Comparison of ENCODE assay signal across 27 mouse cellular contexts in the genomic region with DNA sequence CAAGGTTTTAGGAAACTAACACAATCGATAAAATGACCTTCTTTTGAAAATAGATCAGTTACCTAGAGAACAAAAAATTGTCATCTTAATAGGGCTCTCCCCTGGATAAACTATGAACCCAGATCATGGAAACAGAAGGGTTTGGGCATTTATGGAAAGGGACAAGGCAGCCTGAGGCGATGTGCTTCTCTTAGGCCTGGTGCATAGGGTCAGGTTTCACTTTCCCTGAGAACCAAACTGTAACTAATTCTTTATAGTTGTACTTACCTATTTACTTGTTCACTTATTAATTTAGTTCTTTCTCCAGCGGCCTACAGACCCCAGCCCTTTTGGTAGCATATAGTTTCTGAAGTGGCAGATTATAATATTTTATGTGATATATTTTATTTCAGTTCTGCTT. TPM values are rescaled to one million over a fixed set of nuclear protein-coding genes. Genes with fewer than 3 reads are reported as not detected.
A peak's percentile ranks its signal among the peaks of the same experiment; 100 is the strongest.
DNase-seq lines count a peak whose midpoint lies in the region; ATAC-seq and TF ChIP-seq lines count a peak whose summit lies in the region.
"Had no signal": no experiment of that assay in that cellular context is flagged by ENCODE, and none has a peak within 500 bp of the region (broad histone marks: within the 10 kb centered on the region; RNA-seq: fewer than 3 reads in every experiment).

No protein-coding gene starts in this region.

- no peak for ATAC-seq in forebrain, postnatal 0 days
- peak; percentile 77 for ATAC-seq in kidney, embryonic 15.5 days (replicated peaks; ENCODE audit: low FRiP score)
- no peak for ATAC-seq in liver, embryonic 11.5 days (replicated peaks; ENCODE audit: low FRiP score)
- no peak for ATAC-seq in inflammation-experienced regulatory T-cells, adult 6 months
- ATAC-seq: forebrain, embryonic 13.5 days; forebrain, embryonic 16.5 days; hindbrain, embryonic 16.5 days; Patski had no signal

- DNase-seq in forebrain, embryonic 10.5 days (ENCODE audit: extremely low spot score, low spot score), result peak; percentile 3
- DNase-seq in forebrain, postnatal 0 days, result no peak
- no peak for DNase-seq in kidney, adult 9 months
- no peak for DNase-seq in liver, adult 2 months (ENCODE audit: extremely low read depth, low read depth, low spot score)
- no peak for DNase-seq in liver, embryonic 11.5 days (ENCODE audit: low spot score)
- DNase-seq: adrenal gland, postnatal 10 days; adrenal gland, postnatal 36 days; B cell, adult 2 months; cerebellum, adult 18-20 months; cerebellum, adult 9-10 months; cerebellum, postnatal 14 days; gastrocnemius, postnatal 25 days had no signal

- H3K27me3 ChIP-seq in forebrain, embryonic 10.5 days (ENCODE audit: poor library complexity, severe bottlenecking), result no peaks in the 10 kb centered on the region
- H3K27me3 ChIP-seq in forebrain, postnatal 0 days (ENCODE audit: insufficient read depth, low read length), result no peaks in the 10 kb centered on the region
- H3K27me3 ChIP-seq in kidney, embryonic 15.5 days, result no peaks in the 10 kb centered on the region
- H3K27me3 ChIP-seq in liver, adult 2 months (ENCODE audit: control insufficient read depth, insufficient read depth, low read length), result no peaks in the 10 kb centered on the region
- no peaks in the 10 kb centered on the region for H3K27me3 ChIP-seq in liver, embryonic 11.5 days (replicated peaks; ENCODE audit: control insufficient read depth, insufficient read depth, low read length)
- H3K27me3 ChIP-seq: CH12.LX; embryonic facial prominence, embryonic 13.5 days; forebrain, embryonic 13.5 days; heart, embryonic 12.5 days; heart, embryonic 15.5 days; hindbrain, embryonic 13.5 days; Patski had no signal

- H3K27ac ChIP-seq in forebrain, embryonic 10.5 days, result no peak overlapping the region
- H3K27ac ChIP-seq in forebrain, postnatal 0 days (ENCODE audit: low read depth, low read length), result no peak overlapping the region
- H3K27ac ChIP-seq in kidney, embryonic 15.5 days, result peak overlapping the region; percentile 25; the same call in 1 of the 2 replicates
- H3K27ac ChIP-seq in liver, adult 2 months (replicated peaks; ENCODE audit: insufficient read depth, low read depth, low read length), result 0 out of 2 replicates have a peak overlapping the region, but pooled peaks have one; percentile 15
- H3K27ac ChIP-seq in liver, embryonic 11.5 days (ENCODE audit: low read depth, low read length), result no peak overlapping the region
- H3K27ac ChIP-seq: embryonic facial prominence, embryonic 13.5 days; forebrain, embryonic 13.5 days; heart, embryonic 15.5 days; hindbrain, embryonic 10.5 days; hindbrain, embryonic 13.5 days had no signal

- H3K4me1 ChIP-seq in forebrain, embryonic 10.5 days, result no peaks in the 10 kb centered on the region
- no peaks in the 10 kb centered on the region for H3K4me1 ChIP-seq in forebrain, postnatal 0 days (ENCODE audit: insufficient read depth)
- H3K4me1 ChIP-seq in kidney, embryonic 15.5 days, result 0 out of 2 replicates have a peak, but pooled peaks cover 5% of the 10 kb centered on the region
- peaks cover 10% of the 10 kb centered on the region for H3K4me1 ChIP-seq in liver, adult 2 months (ENCODE audit: control insufficient read depth, insufficient read depth, low read length)
- no peaks in the 10 kb centered on the region for H3K4me1 ChIP-seq in liver, embryonic 11.5 days (replicated peaks; ENCODE audit: control insufficient read depth, insufficient read depth, low read length)
- H3K4me1 ChIP-seq: embryonic facial prominence, embryonic 13.5 days; forebrain, embryonic 13.5 days; heart, embryonic 12.5 days; heart, embryonic 15.5 days; hindbrain, embryonic 10.5 days; hindbrain, embryonic 13.5 days had no signal

- no peaks in the 10 kb centered on the region for H3K79me2 ChIP-seq in liver, adult 2 months (ENCODE audit: control insufficient read depth, insufficient read depth, low read length)

- TF ChIP-seq CTCF in forebrain, postnatal 0 days (IDR thresholded peaks at IDR 0.05; ENCODE audit: low read depth), result no peak
- TF ChIP-seq CTCF in liver, adult 2 months (IDR thresholded peaks at IDR 0.05; ENCODE audit: low read depth, low read length), result no peak

- TF ChIP-seq POLR2A in liver, adult 2 months (IDR thresholded peaks at IDR 0.05; ENCODE audit: extremely low read depth, insufficient read depth, low read length), result no peak

- no peaks in the 10 kb centered on the region for H3K36me3 ChIP-seq in forebrain, embryonic 10.5 days (replicated peaks)
- no peaks in the 10 kb centered on the region for H3K36me3 ChIP-seq in forebrain, postnatal 0 days (ENCODE audit: insufficient read depth)
- no peaks in the 10 kb centered on the region for H3K36me3 ChIP-seq in kidney, embryonic 15.5 days
- no peaks in the 10 kb centered on the region for H3K36me3 ChIP-seq in liver, adult 2 months (ENCODE audit: control insufficient read depth, insufficient read depth, low read length)
- H3K36me3 ChIP-seq in liver, embryonic 11.5 days (ENCODE audit: control insufficient read depth, insufficient read depth, low read length), result no peaks in the 10 kb centered on the region
- H3K36me3 ChIP-seq: embryonic facial prominence, embryonic 13.5 days; G1E; heart, embryonic 12.5 days; heart, embryonic 15.5 days; hindbrain, embryonic 10.5 days; hindbrain, embryonic 13.5 days had no signal

- no peak overlapping the region for H3K4me3 ChIP-seq in forebrain, embryonic 10.5 days
- no peak overlapping the region for H3K4me3 ChIP-seq in forebrain, postnatal 0 days (ENCODE audit: low read depth, low read length)
- no peak overlapping the region for H3K4me3 ChIP-seq in kidney, embryonic 15.5 days (replicated peaks)
- no peak overlapping the region for H3K4me3 ChIP-seq in liver, adult 2 months (ENCODE audit: insufficient read depth, low read depth, low read length)
- no peak overlapping the region for H3K4me3 ChIP-seq in liver, embryonic 11.5 days (ENCODE audit: low read depth, low read length)
- H3K4me3 ChIP-seq: embryonic facial prominence, embryonic 13.5 days; erythroblast, embryonic 14.5 days; forebrain, embryonic 13.5 days; heart, embryonic 12.5 days; heart, embryonic 15.5 days; hindbrain, embryonic 10.5 days; hindbrain, embryonic 13.5 days had no signal

- no peaks in the 10 kb centered on the region for H3K9me3 ChIP-seq in forebrain, embryonic 10.5 days
- H3K9me3 ChIP-seq in forebrain, postnatal 0 days (ENCODE audit: low read length), result no peaks in the 10 kb centered on the region
- H3K9me3 ChIP-seq in kidney, embryonic 15.5 days (replicated peaks), result no peaks in the 10 kb centered on the region
- no peaks in the 10 kb centered on the region for H3K9me3 ChIP-seq in liver, embryonic 11.5 days (ENCODE audit: control insufficient read depth, low read length)
- H3K9me3 ChIP-seq: embryonic facial prominence, embryonic 13.5 days; forebrain, embryonic 13.5 days; G1E; heart, embryonic 12.5 days; heart, embryonic 15.5 days; hindbrain, embryonic 10.5 days; hindbrain, embryonic 13.5 days had no signal

- 83% methylated on average over 3 of the region's 3 CpGs for WGBS in forebrain, embryonic 10.5 days
- WGBS in forebrain, postnatal 0 days, result 83% methylated on average over 3 of the region's 3 CpGs
- 69% methylated on average over 3 of the region's 3 CpGs for WGBS in kidney, embryonic 15.5 days
- WGBS in liver, adult 2 months, result 70% methylated on average over 3 of the region's 3 CpGs
- 81% methylated on average over 3 of the region's 3 CpGs for WGBS in liver, embryonic 11.5 days

- H3K9ac ChIP-seq in forebrain, postnatal 0 days, result no peak overlapping the region
- no peak overlapping the region for H3K9ac ChIP-seq in kidney, embryonic 15.5 days
- no peak overlapping the region for H3K9ac ChIP-seq in liver, adult 2 months (ENCODE audit: low read depth, low read length)
- no peak overlapping the region for H3K9ac ChIP-seq in liver, embryonic 11.5 days (ENCODE audit: low read depth, low read length)
- H3K9ac ChIP-seq: embryonic facial prominence, embryonic 13.5 days; forebrain, embryonic 13.5 days; heart, embryonic 12.5 days; heart, embryonic 15.5 days; hindbrain, embryonic 13.5 days had no signal

- H3K4me2 ChIP-seq in forebrain, postnatal 0 days (ENCODE audit: low read depth), result no peak overlapping the region
- H3K4me2 ChIP-seq in kidney, embryonic 15.5 days, result no peak overlapping the region
- no peak overlapping the region for H3K4me2 ChIP-seq in liver, embryonic 11.5 days
- H3K4me2 ChIP-seq: embryonic facial prominence, embryonic 13.5 days; forebrain, embryonic 13.5 days; heart, embryonic 12.5 days; heart, embryonic 15.5 days; hindbrain, embryonic 13.5 days had no signal

RNA-seq across cellular contexts. Expression of a gene that starts 14.1 kb away (rescaled TPM):
- polyA plus RNA-seq in forebrain, embryonic 10.5 days (2016; fragmentation: Nextera tagmentation; extraction: Ambion mirVana), result not detected in 2 replicates
- 0.10 TPM in 1 of 2 replicates, not detected in the other for total RNA-seq in forebrain, postnatal 0 days (2014; rRNA removed)
- 0.10 TPM in 1 of 2 replicates, not detected in the other for polyA plus RNA-seq in forebrain, postnatal 0 days (2015; fragmentation: Nextera tagmentation; extraction: Ambion mirVana)
- polyA plus RNA-seq in kidney, embryonic 15.5 days (2015; fragmentation: Nextera tagmentation; extraction: Ambion mirVana), result 0.27 TPM in 1 of 2 replicates, not detected in the other
- 86.2 and 110 TPM in 2 replicates for total RNA-seq in liver, adult 2 months (2014; rRNA removed)
- 54.9 and 58.7 TPM in 2 replicates for polyA plus RNA-seq in liver, adult 2 months (2012; rRNA removed)
- polyA plus RNA-seq in liver, embryonic 11.5 days (2014; fragmentation: Nextera tagmentation; extraction: Ambion mirVana), result not detected in 2 replicates
- polyA plus RNA-seq in inflammation-experienced regulatory T-cells, adult 6 months (2017; shearing (Covaris generic)), result not detected
- total RNA-seq: CH12.LX; G1E; heart, postnatal 10 days had no signal
- polyA plus RNA-seq: embryonic facial prominence, embryonic 13.5 days; erythroblast, embryonic 14.5 days; forebrain, embryonic 13.5 days; forebrain, embryonic 16.5 days; G1E; heart, embryonic 12.5 days; hindbrain, embryonic 10.5 days; hindbrain, embryonic 13.5 days; Patski had no signal

RNA-seq across cellular contexts. Expression of a gene that starts 40.3 kb away (rescaled TPM):
- polyA plus RNA-seq in forebrain, embryonic 10.5 days (2016; fragmentation: Nextera tagmentation; extraction: Ambion mirVana), result 10.6 and 12.4 TPM in 2 replicates
- 14.6 and 18.2 TPM in 2 replicates for total RNA-seq in forebrain, postnatal 0 days (2014; rRNA removed)
- 13.2 and 15.0 TPM in 2 replicates for polyA plus RNA-seq in forebrain, postnatal 0 days (2015; fragmentation: Nextera tagmentation; extraction: Ambion mirVana)
- 18.2 and 19.1 TPM in 2 replicates for polyA plus RNA-seq in kidney, embryonic 15.5 days (2015; fragmentation: Nextera tagmentation; extraction: Ambion mirVana)
- total RNA-seq in liver, adult 2 months (2014; rRNA removed), result 2.2 and 11.4 TPM in 2 replicates
- polyA plus RNA-seq in liver, adult 2 months (2012; rRNA removed), result 2.9 and 3.0 TPM in 2 replicates
- polyA plus RNA-seq in liver, embryonic 11.5 days (2014; fragmentation: Nextera tagmentation; extraction: Ambion mirVana), result 5.6 and 6.3 TPM in 2 replicates
- polyA plus RNA-seq in inflammation-experienced regulatory T-cells, adult 6 months (2017; shearing (Covaris generic)), result not detected
- total RNA-seq: CH12.LX, G1E had no signal
- polyA plus RNA-seq: G1E had no signal

RNA-seq across cellular contexts. Expression of a gene that starts 50.0 kb away (rescaled TPM):
- 153 and 161 TPM in 2 replicates for polyA plus RNA-seq in forebrain, embryonic 10.5 days (2016; fragmentation: Nextera tagmentation; extraction: Ambion mirVana)
- 2,036 and 2,577 TPM in 2 replicates for total RNA-seq in forebrain, postnatal 0 days (2014; rRNA removed)
- polyA plus RNA-seq in forebrain, postnatal 0 days (2015; fragmentation: Nextera tagmentation; extraction: Ambion mirVana), result 134 and 170 TPM in 2 replicates
- 195 and 221 TPM in 2 replicates for polyA plus RNA-seq in kidney, embryonic 15.5 days (2015; fragmentation: Nextera tagmentation; extraction: Ambion mirVana)
- 861 and 1,157 TPM in 2 replicates for total RNA-seq in liver, adult 2 months (2014; rRNA removed)
- 473 and 533 TPM in 2 replicates for polyA plus RNA-seq in liver, adult 2 months (2012; rRNA removed)
- polyA plus RNA-seq in liver, embryonic 11.5 days (2014; fragmentation: Nextera tagmentation; extraction: Ambion mirVana), result 260 and 303 TPM in 2 replicates
- 100 to 1,000 TPM in 2 of 3 experiments, 10 to 100 TPM in 1; 92.3 to 940 (median 123) TPM for polyA plus RNA-seq in inflammation-experienced regulatory T-cells, adult 6 months (2017; shearing (Covaris generic))

RNA-seq across cellular contexts. Expression of a gene that starts 57.4 kb away (rescaled TPM):
- 1.2 and 1.9 TPM in 2 replicates for polyA plus RNA-seq in forebrain, embryonic 10.5 days (2016; fragmentation: Nextera tagmentation; extraction: Ambion mirVana)
- total RNA-seq in forebrain, postnatal 0 days (2014; rRNA removed), result 0.38 and 0.43 TPM in 2 replicates
- polyA plus RNA-seq in forebrain, postnatal 0 days (2015; fragmentation: Nextera tagmentation; extraction: Ambion mirVana), result 0.92 and 0.98 TPM in 2 replicates
- 2.0 TPM in 2 replicates for polyA plus RNA-seq in kidney, embryonic 15.5 days (2015; fragmentation: Nextera tagmentation; extraction: Ambion mirVana)
- total RNA-seq in liver, adult 2 months (2014; rRNA removed), result 18.5 and 48.4 TPM in 2 replicates
- polyA plus RNA-seq in liver, adult 2 months (2012; rRNA removed), result 34.7 and 40.5 TPM in 2 replicates
- 1.3 and 1.4 TPM in 2 replicates for polyA plus RNA-seq in liver, embryonic 11.5 days (2014; fragmentation: Nextera tagmentation; extraction: Ambion mirVana)
- polyA plus RNA-seq in inflammation-experienced regulatory T-cells, adult 6 months (2017; shearing (Covaris generic)), result not detected
- total RNA-seq: CH12.LX, G1E had no signal
- polyA plus RNA-seq: erythroblast, embryonic 14.5 days; forebrain, embryonic 13.5 days; G1E had no signal

Comparison
In these comparisons a context has a peak if more than half of its experiments do, and no peak if none do; other contexts are left out.
1. H3K27ac ChIP-seq: peak in kidney, embryonic 15.5 days (single experiment) and liver, adult 2 months (single experiment); none in forebrain, embryonic 10.5 days (single experiment), forebrain, postnatal 0 days (single experiment) and liver, embryonic 11.5 days (single experiment).
2. RNA of a gene that starts 14.1 kb away (polyA plus RNA-seq): 54.9 to 58.7 TPM in liver, adult 2 months; 0.27 TPM in kidney, embryonic 15.5 days, not detected in inflammation-experienced regulatory T-cells, adult 6 months, 0.10 TPM in forebrain, postnatal 0 days, not detected in forebrain, embryonic 10.5 days and not detected in liver, embryonic 11.5 days; every median in the first group is over 10 times any median in the second.